Mouse (Mus musculus) limb, embryonic 14.5 days (tissue): ENCODE results near the gene Gm9821. TPM values are rescaled to one million over a fixed set of nuclear protein-coding genes. Genes with fewer than 3 reads are reported as not detected.

Experiments
- ATAC-seq: fragments of 200-750 bp; cut with Nextera tagmentation; 2 replicates; pipeline ENCODE4 v1.8.0; 2017; ENCODE audit warnings: low read depth, moderate number of reproducible peaks, moderate TSS enrichment; ENCODE audit not compliant: low FRiP score
- DNase-seq: peaks from one replicate; pipeline ENCODE4 v3.0.0-alpha.2; 2015; ENCODE audit warnings: low spot score
- H3K27ac ChIP-seq: fragments of 300-500 bp; sonication (generic); replicated peaks from 2 replicates; pipeline ENCODE4 v1.5.1; 2014; ENCODE audit warnings: low read depth, mild to moderate bottlenecking, low read length, moderate library complexity, mixed read lengths
- H3K27me3 ChIP-seq: fragments of 300-500 bp; sonication (generic); 2 replicates; pipeline ENCODE4 v1.6.1; 2014; ENCODE audit warnings: low read length, mixed read lengths; ENCODE audit not compliant: control insufficient read depth, insufficient read depth
- H3K36me3 ChIP-seq: fragments of 300-500 bp; sonication (generic); 2 replicates; pipeline ENCODE4 v1.6.1; 2014; ENCODE audit warnings: mild to moderate bottlenecking, low read length, moderate library complexity, mixed read lengths; ENCODE audit not compliant: control insufficient read depth, insufficient read depth
- H3K4me1 ChIP-seq: fragments of 300-500 bp; sonication (generic); 2 replicates; pipeline ENCODE4 v1.6.1; 2014; ENCODE audit warnings: antibody characterized with exemption, low read length, mixed read lengths; ENCODE audit not compliant: control insufficient read depth, insufficient read depth
- H3K4me2 ChIP-seq: fragments of 300-500 bp; sonication (generic); replicated peaks from 2 replicates; pipeline ENCODE4 v1.6.1; 2014; ENCODE audit warnings: low read depth, mild to moderate bottlenecking, low read length, moderate library complexity; ENCODE audit not compliant: severe bottlenecking
- H3K4me3 ChIP-seq: fragments of 300-500 bp; sonication (generic); replicated peaks from 2 replicates; pipeline ENCODE4 v1.5.1; 2014; ENCODE audit warnings: low read length
- H3K9ac ChIP-seq: fragments of 300-500 bp; sonication (generic); 2 replicates; pipeline ENCODE4 v1.6.1; 2014; ENCODE audit warnings: mild to moderate bottlenecking, low read depth, low read length, moderate library complexity; ENCODE audit not compliant: severe bottlenecking
- H3K9me3 ChIP-seq: fragments of 300-500 bp; sonication (generic); 2 replicates; pipeline ENCODE4 v1.6.1; 2016; ENCODE audit warnings: low read length; ENCODE audit not compliant: control insufficient read depth
- POLR2A ChIP-seq: fragments of 200-500 bp; IDR thresholded peaks from 2 replicates; pipeline ENCODE4 v1.8.0; 2012; ENCODE audit warnings: inconsistent platforms, mild to moderate bottlenecking, moderate library complexity, borderline replicate concordance; ENCODE audit not compliant: insufficient read depth, insufficient read length; ENCODE audit errors: extremely low read depth
- WGBS: fragments of 180-500 bp; shearing (Covaris S2); extraction: QIAGEN DNeasy Blood & Tissue Kit; methylation state at CpG from one replicate; pipeline ENCODE4 v1.1.7; 2014; 5-methylcytosine and 5-hydroxymethylcytosine counted together
- polyA plus RNA-seq, 2 experiments: library from polyadenylated mRNA; depleted of rRNA in 1 of 2; stranded (reverse) in 1 of 2; unstranded in 1 of 2; fragments of >200 nt; fragmentation: Nextera tagmentation in 1 of 2; extraction: Ambion mirVana in 1 of 2; gene quantifications; 2 replicates each; pipeline versions ENCODE4 v1.2.1 to v1.2.3; 2012 to 2014

The Gm9821 gene
- polyA plus RNA-seq, 2 experiments, result 0.56 TPM; not detected in 1

DNA sequence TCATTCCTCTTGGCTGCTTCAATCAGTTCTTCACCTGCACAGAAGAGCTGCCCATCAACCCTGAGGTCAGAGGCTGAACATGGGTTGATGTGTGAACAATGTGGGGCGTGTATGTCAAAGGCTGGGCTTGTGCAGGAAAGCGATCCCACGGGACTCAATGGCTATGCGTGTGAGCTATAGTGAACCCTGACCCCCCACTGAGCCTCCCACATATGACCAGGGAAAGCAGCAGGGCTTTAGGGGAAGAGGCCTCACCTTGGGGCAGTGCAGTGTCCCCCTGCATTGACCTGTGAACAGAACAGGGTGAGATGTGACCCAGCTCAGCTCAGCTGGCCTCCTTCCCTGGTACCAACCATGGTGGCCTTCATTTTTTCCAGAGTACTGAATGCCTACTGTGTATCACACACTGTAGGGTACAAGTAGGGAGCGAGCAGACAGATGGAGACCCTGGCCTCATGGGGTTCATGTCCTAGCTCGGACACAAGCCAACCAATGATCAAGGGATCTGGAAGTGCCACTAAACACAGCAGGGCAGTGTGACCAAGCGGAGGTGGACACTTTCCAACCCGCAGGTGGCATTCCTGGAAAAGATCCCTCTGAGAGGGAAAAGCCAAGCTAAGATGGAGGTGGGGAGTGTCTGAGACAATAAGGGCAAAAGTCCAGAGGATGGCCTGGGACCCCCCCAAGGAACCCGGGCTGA is 10.5 kb upstream of the Gm9821 start:
- Histone ChIP-seq H3K4me1 (peaks cover 18% of the 10 kb centered on the region), H3K9me3 (no peaks in the 10 kb centered on the region), H3K4me3 (no peak overlapping the region), H3K27ac (no peak overlapping the region), H3K27me3 (no peaks in the 10 kb centered on the region), H3K4me2 (no peak overlapping the region), H3K36me3 (peaks cover 57% of the 10 kb centered on the region), H3K9ac (no peak overlapping the region)
- ATAC-seq (no peak), DNase-seq (no peak)
- no peak for TF ChIP-seq POLR2A
- 92% methylated on average over 9 of the region's 9 CpGs for WGBS

DNA sequence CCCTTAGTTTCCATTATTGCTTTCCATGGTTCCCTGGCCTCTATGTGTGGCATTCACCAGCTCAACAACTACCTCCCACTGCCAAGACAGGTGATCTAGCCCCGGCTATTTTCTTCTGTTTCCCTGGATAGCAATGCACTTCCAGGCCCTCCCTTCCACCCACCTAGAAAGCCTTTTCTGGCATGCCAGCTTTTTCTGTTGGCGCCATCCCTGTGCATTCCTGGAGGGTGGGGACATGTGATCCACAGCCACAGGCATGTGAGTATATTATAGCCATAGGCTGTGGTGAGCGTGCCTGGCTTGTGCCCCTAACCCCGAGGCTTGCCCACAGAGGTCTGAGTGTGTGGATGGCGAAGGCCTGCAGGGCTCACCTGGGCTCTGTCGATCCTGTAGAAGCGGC is 9.3 kb upstream of the Gm9821 start:
- Histone ChIP-seq H3K9me3 (no peaks in the 10 kb centered on the region), H3K27ac (no peak overlapping the region), H3K4me1 (peaks cover 18% of the 10 kb centered on the region), H3K9ac (no peak overlapping the region), H3K4me3 (no peak overlapping the region), H3K4me2 (no peak overlapping the region), H3K36me3 (peaks cover 65% of the 10 kb centered on the region), H3K27me3 (no peaks in the 10 kb centered on the region)
- ATAC-seq (no peak), DNase-seq (no peak)
- WGBS, result 84% methylated on average over 7 of the region's 7 CpGs
- no peak for TF ChIP-seq POLR2A

DNA sequence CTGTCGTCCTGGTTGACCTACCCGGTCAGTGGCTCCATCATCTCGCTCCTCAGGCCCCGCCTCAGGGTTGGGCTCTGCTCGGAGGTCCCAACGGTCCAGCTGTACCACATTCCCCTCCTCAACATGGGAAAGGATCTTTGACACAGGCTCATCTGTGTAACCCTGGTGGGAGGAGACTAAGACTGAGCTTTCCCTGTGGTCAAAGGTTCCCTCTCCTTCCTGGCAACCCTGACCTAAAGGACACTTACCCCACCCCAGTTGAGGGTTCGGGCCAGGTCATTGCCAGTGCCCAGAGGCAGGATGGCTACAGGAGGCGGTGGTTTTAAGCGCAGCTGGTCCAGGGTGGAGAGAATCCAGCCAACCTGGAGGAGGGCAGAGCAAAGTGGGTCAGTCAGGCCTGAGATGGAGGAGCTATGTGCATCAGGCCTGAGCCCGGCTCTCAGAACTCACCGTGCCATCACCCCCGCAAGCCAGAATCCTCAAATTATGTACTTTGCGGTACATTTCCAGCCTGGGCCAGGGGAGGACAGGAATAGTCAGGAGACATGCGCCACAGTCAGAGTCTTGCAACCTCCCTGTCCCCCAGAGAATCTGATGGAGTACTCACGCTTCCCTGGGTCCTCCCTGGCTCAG is 6.1 kb upstream of the Gm9821 start:
- no peak overlapping the region for H3K9ac ChIP-seq
- DNase-seq (no peak), ATAC-seq (no peak)
- no peaks in the 10 kb centered on the region for H3K27me3 ChIP-seq
- no peak for TF ChIP-seq POLR2A
- H3K36me3 ChIP-seq, result peaks cover 63% of the 10 kb centered on the region
- no peaks in the 10 kb centered on the region for H3K9me3 ChIP-seq
- H3K27ac ChIP-seq, result no peak overlapping the region
- H3K4me2 ChIP-seq, result no peak overlapping the region
- no peak overlapping the region for H3K4me3 ChIP-seq
- WGBS, result 85% methylated on average over 15 of the region's 15 CpGs
- H3K4me1 ChIP-seq, result peaks cover 2% of the 10 kb centered on the region; the same call in 1 of the 2 replicates

DNA sequence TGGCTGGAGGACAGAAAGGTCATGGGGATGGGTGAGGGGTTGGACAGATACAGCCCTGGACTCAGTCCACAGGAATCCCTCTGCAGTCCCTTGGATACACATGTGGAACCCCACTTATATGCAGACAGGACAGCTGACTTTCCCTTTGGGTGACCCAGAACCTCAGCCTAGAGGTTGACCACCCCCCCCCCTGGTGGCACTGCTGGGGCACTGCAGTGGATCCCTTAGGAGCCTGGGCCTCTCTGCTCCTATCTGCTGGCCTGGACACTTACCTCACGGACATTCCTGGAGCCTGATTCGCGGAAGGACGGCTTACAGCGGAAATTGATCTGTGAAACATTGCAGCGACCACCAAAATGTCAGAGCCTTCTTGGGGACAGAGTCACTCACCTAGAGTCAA is 3.1 kb upstream of the Gm9821 start:
- Histone ChIP-seq H3K36me3 (peaks cover 37% of the 10 kb centered on the region), H3K9ac (no peak overlapping the region), H3K4me2 (no peak overlapping the region), H3K9me3 (no peaks in the 10 kb centered on the region), H3K27ac (no peak overlapping the region), H3K4me3 (no peak overlapping the region), H3K27me3 (no peaks in the 10 kb centered on the region), H3K4me1 (peaks cover 3% of the 10 kb centered on the region; the same call in 1 of the 2 replicates)
- ATAC-seq (no peak), DNase-seq (no peak)
- WGBS, result 65% methylated on average over 6 of the region's 6 CpGs
- no peak for TF ChIP-seq POLR2A

DNA sequence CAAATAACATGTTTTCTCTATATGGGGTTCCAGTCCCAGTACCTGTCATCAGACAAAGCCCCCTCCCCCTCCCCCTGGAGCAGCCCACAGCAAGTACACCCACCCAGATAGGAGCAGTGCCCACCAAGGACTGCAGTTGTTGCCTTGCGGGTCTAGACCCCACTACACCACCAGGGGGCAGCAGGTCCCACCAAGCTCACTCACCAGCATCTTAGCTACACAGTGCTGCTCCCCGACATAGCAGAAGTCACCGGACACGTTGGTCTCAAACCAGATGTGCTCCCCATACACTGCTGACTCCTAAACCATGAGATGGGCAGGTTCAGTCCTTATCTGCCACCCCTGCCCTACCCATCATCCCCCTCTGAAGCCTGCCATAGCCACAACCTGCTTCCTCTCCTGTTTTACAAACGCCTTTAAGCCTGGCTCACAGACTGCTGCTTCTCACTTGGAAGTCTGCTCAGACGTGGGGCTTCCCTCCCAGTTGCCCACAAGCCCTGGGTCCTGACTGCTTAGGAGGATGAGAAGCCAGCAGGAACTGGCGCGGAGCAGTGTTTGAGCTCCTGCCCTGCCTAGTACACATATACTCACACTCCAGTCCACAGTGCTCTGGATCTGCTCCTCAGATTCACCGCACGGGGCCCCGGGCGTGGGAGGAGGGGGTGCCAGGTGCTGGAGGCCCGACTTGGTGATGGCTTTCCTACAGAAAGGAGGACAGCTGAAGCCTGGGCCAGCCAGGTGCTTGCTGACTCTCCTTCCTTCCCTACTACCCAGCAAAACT is 1.1 kb upstream of the Gm9821 start:
- peaks cover 11% of the 10 kb centered on the region for H3K4me1 ChIP-seq
- DNase-seq, result peak; percentile 82
- no peaks in the 10 kb centered on the region for H3K27me3 ChIP-seq
- H3K9me3 ChIP-seq, result no peaks in the 10 kb centered on the region
- peak; percentile 80 for ATAC-seq
- WGBS, result 47% methylated on average over 13 of the region's 13 CpGs
- H3K4me2 ChIP-seq, result no peak overlapping the region
- peaks cover 17% of the 10 kb centered on the region for H3K36me3 ChIP-seq
- H3K4me3 ChIP-seq, result no peak overlapping the region
- H3K9ac ChIP-seq, result no peak overlapping the region
- no peak overlapping the region for H3K27ac ChIP-seq
- no peak for TF ChIP-seq POLR2A
